Mouse (Mus musculus): ENCODE measurements around the gene Ceacam14.

The Ceacam14 gene

GRCm38 (mm10) chr7:17812333-17812732, at the start of gene Ceacam14:
TSS of gene Ceacam14 (plus strand) at chr7:17812633.
- no peak for DNase-seq (ENCODE audit: low spot score)

All from left cerebral cortex, adult 11 months (tissue).